Mouse (Mus musculus): ENCODE results near the gene Aldh3a2. TPM values are rescaled to one million over a fixed set of nuclear protein-coding genes. Genes with fewer than 3 reads are reported as not detected.
A peak's percentile ranks its signal among the peaks of the same experiment; 100 is the strongest.

The Aldh3a2 gene
- total and polyA plus RNA-seq, 3 experiments, result 11.0 to 15.0 TPM; not detected in 1

- H3K79me2 ChIP-seq (ENCODE audit: control insufficient read depth, insufficient read depth, low read length, poor library complexity), result no peaks in the 10 kb centered on the region
- DNase-seq (ENCODE audit: low read depth, low spot score), result no peak
- no peak overlapping the region for H3K9ac ChIP-seq (ENCODE audit: control insufficient read depth, low read depth, low read length, poor library complexity, severe bottlenecking)
- TF ChIP-seq TAL1 (IDR thresholded peaks at IDR 0.05; ENCODE audit: low read length) (no peak), MYB (IDR thresholded peaks at IDR 0.05; ENCODE audit: low read depth, low read length) (no peak), EP300 (IDR thresholded peaks at IDR 0.05; ENCODE audit: low read depth in 1 of 2, low read length in 2 of 2) (no peak), MYC (IDR thresholded peaks at IDR 0.05; ENCODE audit: low read depth, low read length) (no peak), ETS1 (IDR thresholded peaks at IDR 0.05; ENCODE audit: low read depth, low read length) (no peak)
- no peaks in the 10 kb centered on the region for H3K27me3 ChIP-seq (ENCODE audit: control insufficient read depth in 1 of 2, insufficient read depth in 2 of 2, low read length in 2 of 2)
- peaks cover 20 to 28% of the 10 kb centered on the region in 2 experiments for H3K4me1 ChIP-seq (ENCODE audit: control insufficient read depth in 1 of 2, insufficient read depth in 2 of 2, low read length in 2 of 2)
- no peaks in the 10 kb centered on the region for H3K9me3 ChIP-seq (replicated peaks; ENCODE audit: insufficient read depth, low read length)
- H3K4me3 ChIP-seq (ENCODE audit: control insufficient read depth in 1 of 2, insufficient read depth in 1 of 2, low read depth in 2 of 2, low read length in 2 of 2), result no peak overlapping the region
- H3K36me3 ChIP-seq (ENCODE audit: control insufficient read depth in 1 of 2, insufficient read depth in 2 of 2, low read length in 2 of 2), result peaks cover 0 to 21% of the 10 kb centered on the region in 2 experiments; a peak in 2 of 4 replicates
- no peak overlapping the region for H3K27ac ChIP-seq (ENCODE audit: control insufficient read depth, low read depth, low read length)
These were observed 11.3 kb upstream of the Aldh3a2 start for GRCm38 (mm10) chr11:61278445-61279077.

GRCm38 (mm10) chr11:61277937-61278336 lies 10.7 kb upstream of the Aldh3a2 start:
- no peak for DNase-seq (ENCODE audit: low read depth, low spot score)
- no peak overlapping the region for H3K9ac ChIP-seq (ENCODE audit: control insufficient read depth, low read depth, low read length, poor library complexity, severe bottlenecking)
- H3K27ac ChIP-seq (ENCODE audit: control insufficient read depth, low read depth, low read length), result no peak overlapping the region
- H3K4me3 ChIP-seq (ENCODE audit: control insufficient read depth in 1 of 2, insufficient read depth in 1 of 2, low read depth in 2 of 2, low read length in 2 of 2), result no peak overlapping the region
- peaks cover 0 to 18% of the 10 kb centered on the region in 2 experiments; a peak in 2 of 4 replicates for H3K36me3 ChIP-seq (ENCODE audit: control insufficient read depth in 1 of 2, insufficient read depth in 2 of 2, low read length in 2 of 2)
- H3K9me3 ChIP-seq (replicated peaks; ENCODE audit: insufficient read depth, low read length), result no peaks in the 10 kb centered on the region
- H3K4me1 ChIP-seq (ENCODE audit: control insufficient read depth in 1 of 2, insufficient read depth in 2 of 2, low read length in 2 of 2), result peaks cover 18 to 24% of the 10 kb centered on the region in 2 experiments
- no peaks in the 10 kb centered on the region for H3K27me3 ChIP-seq (ENCODE audit: control insufficient read depth in 1 of 2, insufficient read depth in 2 of 2, low read length in 2 of 2)
- H3K79me2 ChIP-seq (ENCODE audit: control insufficient read depth, insufficient read depth, low read length, poor library complexity), result no peaks in the 10 kb centered on the region
- no peak for TF ChIP-seq TBP (IDR thresholded peaks at IDR 0.05; ENCODE audit: low read depth, low read length)
- no peak for TF ChIP-seq TCF12 (IDR thresholded peaks at IDR 0.05; ENCODE audit: low read depth, low read length)
- TF ChIP-seq MXI1 (IDR thresholded peaks at IDR 0.05; ENCODE audit: low read depth, low read length), result no peak
- no peak for TF ChIP-seq NRF1 (IDR thresholded peaks at IDR 0.05; ENCODE audit: insufficient read depth, low read depth, low read length, poor library complexity, severe bottlenecking)
- no peak for TF ChIP-seq USF1 (IDR thresholded peaks at IDR 0.05; ENCODE audit: low read depth, low read length)
- no peak for TF ChIP-seq USF2 (IDR thresholded peaks at IDR 0.05; ENCODE audit: borderline replicate concordance in 1 of 2, insufficient read depth in 1 of 2, low read depth in 1 of 2, low read length in 2 of 2)
- no peak for TF ChIP-seq CHD2 (IDR thresholded peaks at IDR 0.05; ENCODE audit: low read length)

- H3K27me3 ChIP-seq (ENCODE audit: control insufficient read depth in 1 of 2, insufficient read depth in 2 of 2, low read length in 2 of 2), result no peaks in the 10 kb centered on the region
- peak; percentile 45 for DNase-seq (ENCODE audit: low read depth, low spot score)
- no peaks in the 10 kb centered on the region for H3K79me2 ChIP-seq (ENCODE audit: control insufficient read depth, insufficient read depth, low read length, poor library complexity)
- H3K4me1 ChIP-seq (ENCODE audit: control insufficient read depth in 1 of 2, insufficient read depth in 2 of 2, low read length in 2 of 2), result peaks cover 18 to 24% of the 10 kb centered on the region in 2 experiments
- H3K36me3 ChIP-seq (ENCODE audit: control insufficient read depth in 1 of 2, insufficient read depth in 2 of 2, low read length in 2 of 2), result peaks cover 0 to 18% of the 10 kb centered on the region in 2 experiments; a peak in 2 of 4 replicates
- H3K27ac ChIP-seq (ENCODE audit: control insufficient read depth, low read depth, low read length), result peak overlapping the region; percentile 20; the same call in 1 of the 2 replicates
- H3K4me3 ChIP-seq (ENCODE audit: control insufficient read depth in 1 of 2, insufficient read depth in 1 of 2, low read depth in 2 of 2, low read length in 2 of 2), result no peak overlapping the region
- no peaks in the 10 kb centered on the region for H3K9me3 ChIP-seq (replicated peaks; ENCODE audit: insufficient read depth, low read length)
- H3K9ac ChIP-seq (ENCODE audit: control insufficient read depth, low read depth, low read length, poor library complexity, severe bottlenecking), result no peak overlapping the region
- TF ChIP-seq HCFC1 (IDR thresholded peaks at IDR 0.05; ENCODE audit: low read depth, low read length) (no peak), BHLHE40 (IDR thresholded peaks at IDR 0.05; ENCODE audit: borderline replicate concordance, low read depth, low read length) (no peak), MYB (IDR thresholded peaks at IDR 0.05; ENCODE audit: low read depth, low read length) (peak; percentile 59; the same call in 1 of the 2 replicates), USF1 (IDR thresholded peaks at IDR 0.05; ENCODE audit: low read depth, low read length) (no peak), JUND (IDR thresholded peaks at IDR 0.05; ENCODE audit: low read depth, low read length) (no peak), TAL1 (IDR thresholded peaks at IDR 0.05; ENCODE audit: low read length) (no peak), KAT2A (conservative IDR thresholded peaks at IDR 0.05; ENCODE audit: low read depth, low read length) (no peak), POLR2A (IDR thresholded peaks at IDR 0.05; ENCODE audit: control insufficient read depth in 1 of 2, insufficient read depth in 1 of 2, low read depth in 1 of 2, low read length in 2 of 2, poor library complexity in 1 of 2) (no peak), USF2 (IDR thresholded peaks at IDR 0.05; ENCODE audit: borderline replicate concordance in 1 of 2, insufficient read depth in 1 of 2, low read depth in 1 of 2, low read length in 2 of 2) (no peak), SIN3A (IDR thresholded peaks at IDR 0.05; ENCODE audit: low read length) (peak; percentile 85), MAX (IDR thresholded peaks at IDR 0.05; ENCODE audit: low read length) (no peak), MYC (IDR thresholded peaks at IDR 0.05; ENCODE audit: low read depth, low read length) (no peak), TBP (IDR thresholded peaks at IDR 0.05; ENCODE audit: low read depth, low read length) (no peak), MEF2A (IDR thresholded peaks at IDR 0.05; ENCODE audit: extremely low read depth, insufficient replicate concordance, low read depth, low read length, poor library complexity, severe bottlenecking) (no peak), CHD1 (IDR thresholded peaks at IDR 0.05; ENCODE audit: low read depth, low read length) (no peak), EP300 (IDR thresholded peaks at IDR 0.05; ENCODE audit: low read depth in 1 of 2, low read length in 2 of 2) (peak; percentile 73 to 90), ZC3H11A (IDR thresholded peaks at IDR 0.05; ENCODE audit: low read depth, low read length) (no peak), MAZ (IDR thresholded peaks at IDR 0.05; ENCODE audit: low read depth, low read length) (no peak)
These were observed 9.2 kb upstream of the Aldh3a2 start for GRCm38 (mm10) chr11:61276482-61276881.

All from MEL (cell line).